Mouse (Mus musculus) heart, adult 8-10 months (tissue): ENCODE data around the gene Tgfbr3. TPM values are rescaled to one million over a fixed set of nuclear protein-coding genes. Genes with fewer than 3 reads are reported as not detected.

ENCODE experiments used
- DNase-seq: peaks from one replicate; pipeline ENCODE4 v3.0.0; 2022; ENCODE audit warnings: low spot score
- total RNA-seq, 4 experiments: library from RNA; stranded (reverse); gene quantifications; 2 replicates each; pipeline ENCODE4 v1.2.4; 2022

The Tgfbr3 gene
- total RNA-seq, 4 experiments from 2014 or later, result 38.5 to 48.2 (median 44.6) TPM

GRCm38 (mm10) chr5:107213373-107214132 is 75.9 kb downstream of the Tgfbr3 start:
- no peak for DNase-seq

GRCm38 (mm10) chr5:107211830-107212370 is 77.5 kb downstream of the Tgfbr3 start:
- DNase-seq, result no peak

- no peak for DNase-seq
These were observed 79.4 kb downstream of the Tgfbr3 start for GRCm38 (mm10) chr5:107210040-107210439.

- no peak for DNase-seq
These were observed 81.5 kb downstream of the Tgfbr3 start for GRCm38 (mm10) chr5:107207911-107208310.

GRCm38 (mm10) chr5:107204306-107204705 is 85.1 kb downstream of the Tgfbr3 start:
- DNase-seq, result no peak

DNA sequence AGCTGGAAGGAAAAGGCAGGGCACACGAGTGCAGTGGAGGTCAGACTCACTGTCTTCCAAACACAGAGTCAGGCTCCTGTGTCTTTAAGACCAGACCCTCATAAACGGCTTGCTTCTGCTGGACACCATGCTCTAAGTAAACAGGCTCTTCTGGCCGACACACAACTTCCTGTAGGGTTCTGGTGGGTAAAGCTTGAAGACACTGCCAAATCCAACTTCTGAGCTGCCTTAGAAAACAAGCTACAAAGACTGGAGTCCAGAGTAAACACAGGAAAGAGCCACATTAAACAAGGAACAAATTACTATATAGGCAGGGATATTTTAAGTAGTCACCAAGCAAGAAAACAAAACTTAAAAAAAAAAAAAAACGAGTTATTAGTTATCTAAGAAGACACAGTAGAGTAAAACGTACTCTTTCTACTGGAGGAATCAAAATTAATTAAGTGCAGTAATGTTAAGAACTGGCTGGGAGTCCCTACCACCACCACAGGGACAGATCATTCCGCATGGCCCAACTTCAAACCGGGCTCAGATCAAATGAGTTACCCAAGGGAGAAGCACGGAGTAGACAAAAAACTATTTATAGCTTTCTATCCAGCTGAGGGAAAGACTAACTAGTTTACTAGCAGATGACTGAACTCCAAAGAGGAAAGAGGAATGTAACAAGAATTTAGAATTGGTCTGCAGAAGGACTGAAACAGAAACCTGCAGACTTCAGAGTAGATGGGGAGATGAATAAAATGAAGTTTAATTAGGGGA is 86.4 kb downstream of the Tgfbr3 start:
- DNase-seq, result no peak

- no peak for DNase-seq
These were observed 87.8 kb downstream of the Tgfbr3 start for GRCm38 (mm10) chr5:107201509-107202182.

DNA sequence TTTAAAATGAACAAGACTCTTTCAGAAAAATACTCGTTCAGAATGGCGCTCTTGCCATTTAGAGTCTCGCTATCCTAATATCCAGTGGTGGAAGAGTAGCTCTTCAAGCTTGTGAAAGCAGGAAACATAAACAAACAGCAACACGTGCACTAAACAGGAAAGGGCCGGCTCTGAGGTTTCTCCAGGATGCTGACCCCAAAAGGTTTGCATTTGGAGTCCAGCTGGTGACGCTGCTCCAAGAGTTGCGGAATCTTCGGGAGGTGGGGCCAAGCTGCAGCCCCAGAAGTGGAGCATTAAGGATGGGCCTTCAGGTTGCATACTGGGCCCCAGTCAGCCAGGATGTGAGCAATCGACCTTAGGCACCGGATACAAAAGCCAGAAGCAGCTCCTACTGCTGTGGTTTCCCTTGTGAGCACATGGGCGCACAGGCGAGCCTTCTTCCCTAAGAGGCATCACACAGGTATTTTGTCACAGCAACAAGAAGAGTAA is 88.5 kb downstream of the Tgfbr3 start:
- no peak for DNase-seq

DNA sequence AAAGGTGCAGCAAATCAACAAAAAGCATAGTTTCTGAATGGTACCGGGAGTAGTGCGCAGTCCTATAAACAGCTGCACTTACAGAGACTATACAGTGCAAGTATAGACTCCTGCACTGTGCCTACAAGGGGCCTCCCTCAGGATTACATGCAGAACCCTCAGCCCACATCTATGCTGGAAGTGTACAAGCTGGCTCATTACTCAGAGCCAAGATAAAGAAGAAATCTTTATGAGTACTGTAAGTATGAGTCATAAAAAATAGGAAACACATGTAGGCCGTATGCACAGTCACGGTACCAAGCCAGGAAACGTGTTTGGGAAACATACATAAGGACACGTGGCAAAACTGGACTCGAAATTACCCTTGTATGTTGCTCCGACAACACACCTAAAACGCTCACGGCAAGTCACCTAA is 89.2 kb downstream of the Tgfbr3 start:
- DNase-seq, result no peak

- DNase-seq, result no peak
These were observed 93.6 kb downstream of the Tgfbr3 start for GRCm38 (mm10) chr5:107195751-107196395.

DNA sequence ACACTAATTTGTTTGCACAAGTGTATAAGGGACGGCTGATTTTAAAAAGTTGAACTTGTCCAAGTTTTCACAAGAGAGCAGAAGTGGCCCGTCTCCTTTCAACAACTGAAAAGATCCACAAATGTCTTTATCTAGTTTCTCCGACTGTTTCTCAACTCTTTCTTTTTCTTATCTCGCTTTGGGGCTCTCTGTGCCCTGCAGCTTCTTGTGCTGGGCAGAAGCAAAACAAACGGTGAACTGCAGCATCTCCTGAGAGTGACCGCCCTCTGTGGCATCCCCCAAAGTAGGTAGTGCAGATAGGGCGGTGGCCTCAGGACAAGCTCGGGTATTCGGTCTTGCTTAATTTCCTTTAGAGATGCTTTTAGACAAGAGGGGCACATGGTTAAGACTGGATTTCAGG is 96.3 kb downstream of the Tgfbr3 start:
- DNase-seq, result no peak

GRCm38 (mm10) chr5:107192372-107192771 is 97.1 kb downstream of the Tgfbr3 start:
- no peak for DNase-seq

DNA sequence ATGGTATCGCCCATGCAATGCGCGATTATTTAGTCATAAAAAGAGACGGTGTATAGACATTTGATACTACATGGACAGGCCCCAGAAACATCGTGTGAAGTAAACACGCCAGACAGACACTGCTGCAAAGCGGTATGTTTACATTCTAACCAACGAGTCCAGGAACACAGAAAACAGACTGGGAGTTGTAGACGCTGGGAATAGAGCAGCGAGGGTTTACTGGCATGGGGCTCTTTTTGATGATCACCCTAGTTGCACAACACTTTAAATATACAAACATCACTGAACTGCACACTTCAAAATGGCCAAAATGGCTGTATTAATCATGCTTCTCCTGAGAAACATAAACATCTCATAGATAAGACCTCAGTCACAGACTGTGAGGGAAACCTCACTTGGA is 100.9 kb downstream of the Tgfbr3 start:
- no peak for DNase-seq

DNA sequence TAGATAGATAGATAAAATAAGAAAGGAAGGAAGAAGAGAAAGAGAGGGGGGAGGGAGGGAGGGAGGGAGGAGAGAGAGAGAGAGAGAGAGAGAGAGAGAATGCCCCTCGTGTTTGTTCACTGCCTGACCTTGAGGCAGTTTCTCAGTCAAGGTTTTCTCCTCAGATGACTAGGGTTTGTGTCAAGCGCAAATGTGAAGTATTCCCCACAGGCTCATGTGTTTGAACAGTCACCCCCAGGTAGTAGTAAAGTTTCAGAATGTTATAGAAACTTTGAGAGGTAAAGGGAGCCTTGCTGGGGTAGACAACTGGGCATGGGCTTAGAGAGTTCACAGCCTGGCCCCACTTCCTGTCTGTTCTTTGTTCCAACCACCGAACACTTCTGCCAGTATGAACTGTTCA is 103.2 kb downstream of the Tgfbr3 start:
- DNase-seq, result no peak

DNA sequence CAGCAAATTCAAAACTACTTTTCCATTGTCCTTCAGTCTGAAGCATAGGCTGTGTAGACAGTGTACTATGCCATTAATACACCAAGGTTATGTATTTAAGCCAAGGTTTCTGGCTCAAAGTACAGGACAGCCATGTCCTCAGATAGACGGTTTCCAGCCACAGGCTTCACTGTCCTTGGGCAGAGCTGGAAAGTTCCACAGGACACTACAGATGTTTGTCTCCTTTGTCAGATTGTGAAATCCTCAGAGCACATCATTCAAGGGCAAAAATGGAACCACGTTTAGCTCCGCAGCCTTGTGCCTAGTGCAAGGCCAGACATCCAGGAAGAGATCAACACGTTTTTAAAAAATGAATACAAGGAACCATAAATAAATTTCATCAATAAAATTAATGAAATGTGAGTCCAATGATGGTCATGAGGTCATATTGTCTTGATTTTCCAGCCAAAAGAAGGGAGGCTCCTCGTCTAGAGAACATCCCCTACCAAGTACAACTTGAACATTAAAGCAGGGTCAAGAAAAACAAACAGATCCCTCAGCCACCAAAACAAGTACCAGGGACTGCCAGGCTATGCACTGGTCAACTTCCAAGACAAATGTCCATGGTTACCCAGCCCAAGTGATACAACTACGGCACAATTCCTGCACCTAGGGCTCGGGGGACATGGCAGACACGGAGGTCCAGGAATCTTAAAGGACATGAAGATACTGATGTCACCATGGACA is 105.1 kb downstream of the Tgfbr3 start:
- no peak for DNase-seq

- DNase-seq, result no peak
These were observed 105.9 kb downstream of the Tgfbr3 start for GRCm38 (mm10) chr5:107183537-107183936.

GRCm38 (mm10) chr5:107182721-107183120 is 106.7 kb downstream of the Tgfbr3 start:
- DNase-seq, result no peak

GRCm38 (mm10) chr5:107181820-107182219 is 107.6 kb downstream of the Tgfbr3 start:
- no peak for DNase-seq

GRCm38 (mm10) chr5:107179194-107179593 is 110.2 kb downstream of the Tgfbr3 start:
- no peak for DNase-seq

- no peak for DNase-seq
These were observed 111.6 kb downstream of the Tgfbr3 start for GRCm38 (mm10) chr5:107177791-107178190.

DNA sequence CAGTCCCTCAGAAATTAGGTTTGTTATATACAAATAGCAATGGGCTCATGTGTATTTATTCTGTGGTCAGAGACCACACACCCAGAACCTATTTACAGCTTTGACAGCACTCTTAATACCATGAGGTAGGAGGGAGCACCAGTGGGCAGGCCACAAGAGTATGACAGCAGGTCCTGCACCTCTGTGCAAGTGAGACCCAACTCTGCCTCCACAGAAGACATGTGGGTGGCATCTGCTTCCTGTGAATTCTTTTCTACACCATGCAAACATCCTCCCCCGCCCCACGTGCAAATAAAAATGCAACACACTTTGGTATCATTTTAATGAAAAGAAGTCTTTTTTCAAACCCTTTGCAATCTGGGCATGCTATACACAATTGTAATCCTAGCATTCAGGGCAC is 112.2 kb downstream of the Tgfbr3 start:
- DNase-seq, result no peak
